Mouse (Mus musculus) forebrain, embryonic 14.5 days (tissue): Measurements from ENCODE around the gene Zc2hc1c. TPM values are rescaled to one million over a fixed set of nuclear protein-coding genes. Genes with fewer than 3 reads are reported as not detected.
"Not testable (repeated sequence)": the region's sequence is repeated elsewhere in the genome, so short reads cannot be mapped to it uniquely, and the experiment has no call there.

ENCODE experiments used
- ATAC-seq: fragments of 200-750 bp; cut with Nextera tagmentation; 2 replicates; pipeline ENCODE4 v1.8.0; 2017; ENCODE audit warnings: mild to moderate bottlenecking, moderate library complexity
- DNase-seq: peaks from one replicate; pipeline ENCODE4 v3.0.0-alpha.2; 2015; ENCODE audit warnings: low spot score
- H3K27ac ChIP-seq: fragments of 300-500 bp; sonication (generic); 2 replicates; pipeline ENCODE4 v1.5.1; 2014; ENCODE audit warnings: low read depth, mild to moderate bottlenecking, control low read depth, low read length, moderate library complexity
- H3K27me3 ChIP-seq: fragments of 300-500 bp; sonication (generic); replicated peaks from 2 replicates; pipeline ENCODE4 v1.6.1; 2014; ENCODE audit warnings: low read length, control low read depth, mixed read lengths; ENCODE audit not compliant: control insufficient read depth, insufficient read depth
- H3K36me3 ChIP-seq: fragments of 300-500 bp; sonication (generic); 2 replicates; pipeline ENCODE4 v1.6.1; 2014; ENCODE audit warnings: low read length, control low read depth; ENCODE audit not compliant: control insufficient read depth, insufficient read depth
- H3K4me1 ChIP-seq: fragments of 300-500 bp; sonication (generic); 2 replicates; pipeline ENCODE4 v1.6.1; 2014; ENCODE audit warnings: antibody characterized with exemption, low read length, control low read depth; ENCODE audit not compliant: control insufficient read depth, insufficient read depth
- H3K4me2 ChIP-seq: fragments of 300-500 bp; sonication (generic); 2 replicates; pipeline ENCODE4 v1.6.1; 2014; ENCODE audit warnings: mild to moderate bottlenecking, control low read depth, low read length
- H3K4me3 ChIP-seq: fragments of 300-500 bp; sonication (generic); 2 replicates; pipeline ENCODE4 v1.5.1; 2014; ENCODE audit warnings: low read depth, low read length, control low read depth
- H3K9ac ChIP-seq: fragments of 300-500 bp; sonication (generic); 2 replicates; pipeline ENCODE4 v1.6.1; 2014; ENCODE audit warnings: mild to moderate bottlenecking, low read length, control low read depth, moderate library complexity
- H3K9me3 ChIP-seq: fragments of 300-500 bp; sonication (generic); replicated peaks from 2 replicates; pipeline ENCODE4 v1.6.1; 2016; ENCODE audit warnings: low read length, control low read depth, mixed read lengths; ENCODE audit not compliant: control insufficient read depth
- WGBS: fragments of 180-500 bp; shearing (Covaris S2); extraction: QIAGEN DNeasy Blood & Tissue Kit; methylation state at CpG from one replicate; pipeline ENCODE4 v1.1.7; 2014; 5-methylcytosine and 5-hydroxymethylcytosine counted together
- polyA plus RNA-seq: library from polyadenylated mRNA; unstranded; fragments of >200 nt; fragmentation: Nextera tagmentation; extraction: Ambion mirVana; gene quantifications from 2 replicates; pipeline ENCODE4 v1.2.1, GENCODE M21; 2014

Zc2hc1c gene
- polyA plus RNA-seq, 1 experiment from 2014 or later, result 1.4 TPM

DNA sequence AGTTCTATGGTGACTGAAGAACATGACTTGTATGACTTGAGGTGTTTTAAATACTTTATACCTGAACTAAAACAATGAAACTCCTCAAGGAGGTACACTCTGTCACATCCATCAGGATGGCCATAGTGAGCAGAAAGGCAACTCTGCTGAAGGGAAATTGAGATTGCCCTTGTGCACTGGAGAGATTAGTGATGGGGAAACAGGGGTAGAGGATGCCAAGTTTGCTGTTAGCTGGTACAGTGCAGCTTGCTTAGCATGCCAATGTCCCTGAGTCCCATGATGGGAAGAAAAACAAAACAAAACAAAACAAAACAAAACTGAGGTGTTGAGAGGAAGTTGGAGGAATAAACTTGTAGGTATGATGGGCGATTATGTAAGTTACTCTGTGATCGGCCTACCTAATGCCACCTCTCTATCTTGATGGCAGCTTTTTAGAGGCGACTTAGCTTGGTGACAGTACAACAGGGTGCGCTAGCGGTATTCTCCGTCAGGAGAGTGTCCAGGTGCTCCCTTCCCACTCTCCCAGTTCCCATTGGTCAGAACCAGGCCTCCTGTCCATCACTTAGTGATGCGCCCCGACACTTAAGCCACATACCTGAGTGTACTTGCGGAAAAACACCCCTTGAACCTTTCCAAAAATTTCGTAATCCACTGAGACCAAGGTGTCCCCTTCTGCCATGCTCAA, 8.9 kb upstream of the Zc2hc1c start:
- H3K36me3 ChIP-seq, result peaks cover 5% of the 10 kb centered on the region; the same call in 1 of the 2 replicates
- H3K9me3 ChIP-seq, result no peaks in the 10 kb centered on the region
- peaks cover 4% of the 10 kb centered on the region; the same call in 1 of the 2 replicates for H3K4me1 ChIP-seq
- H3K4me2 ChIP-seq, result peak overlapping the region; percentile 92
- WGBS, result 4% methylated on average over 10 of the region's 10 CpGs
- ATAC-seq (peak; percentile 27), DNase-seq (no peak)
- H3K9ac ChIP-seq, result peak overlapping the region; percentile 89
- H3K27ac ChIP-seq, result peak overlapping the region; percentile 52; the same call in 1 of the 2 replicates
- no peaks in the 10 kb centered on the region for H3K27me3 ChIP-seq
- H3K4me3 ChIP-seq, result peak overlapping the region; percentile 68

DNA sequence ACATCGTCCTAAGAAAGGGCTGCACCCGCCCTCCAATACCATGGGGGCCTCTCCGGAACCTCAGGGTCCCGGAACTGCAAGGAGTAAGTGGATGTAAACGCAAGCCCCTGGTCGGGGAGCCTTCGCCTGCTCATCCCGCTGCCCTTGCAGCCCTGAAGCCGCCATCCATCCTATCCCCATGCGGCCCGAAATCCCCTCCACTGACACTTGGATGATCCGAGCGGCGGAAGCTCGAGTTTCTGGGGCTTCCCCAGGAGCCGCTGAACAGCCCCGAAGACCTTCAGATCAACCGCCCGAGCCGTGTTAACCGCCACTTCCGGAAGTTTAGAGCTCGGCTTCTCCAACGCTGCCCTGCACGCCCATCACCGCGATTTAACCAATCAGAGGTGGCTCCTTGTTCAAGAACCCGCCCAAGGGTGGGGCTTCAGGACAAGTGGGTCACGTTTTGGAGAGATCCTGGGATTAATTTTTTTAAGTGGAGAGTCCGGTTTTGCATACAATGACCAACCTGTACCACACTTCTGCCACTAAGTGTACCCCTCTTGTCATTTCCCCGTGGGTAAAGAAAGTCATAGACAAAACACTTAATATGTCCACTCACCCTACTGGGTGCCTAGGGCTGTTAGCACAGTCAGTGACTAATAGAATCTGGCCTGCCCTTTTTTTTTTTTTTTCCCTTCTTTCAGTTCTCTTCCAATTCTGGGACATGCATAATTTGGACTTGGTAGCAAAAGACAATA, 8.1 kb upstream of the Zc2hc1c start:
- Histone ChIP-seq H3K36me3 (peaks cover 5% of the 10 kb centered on the region; the same call in 1 of the 2 replicates), H3K9ac (peak overlapping the region; percentile 89), H3K9me3 (no peaks in the 10 kb centered on the region), H3K4me2 (peak overlapping the region; percentile 92), H3K4me3 (peak overlapping the region; percentile 68), H3K4me1 (peaks cover 4% of the 10 kb centered on the region; the same call in 1 of the 2 replicates), H3K27me3 (no peaks in the 10 kb centered on the region), H3K27ac (peak overlapping the region; percentile 52)
- peak; percentile 98 for DNase-seq
- ATAC-seq, result peak; percentile 99
- under 1% methylated on average over 31 of the region's 31 CpGs for WGBS

DNA sequence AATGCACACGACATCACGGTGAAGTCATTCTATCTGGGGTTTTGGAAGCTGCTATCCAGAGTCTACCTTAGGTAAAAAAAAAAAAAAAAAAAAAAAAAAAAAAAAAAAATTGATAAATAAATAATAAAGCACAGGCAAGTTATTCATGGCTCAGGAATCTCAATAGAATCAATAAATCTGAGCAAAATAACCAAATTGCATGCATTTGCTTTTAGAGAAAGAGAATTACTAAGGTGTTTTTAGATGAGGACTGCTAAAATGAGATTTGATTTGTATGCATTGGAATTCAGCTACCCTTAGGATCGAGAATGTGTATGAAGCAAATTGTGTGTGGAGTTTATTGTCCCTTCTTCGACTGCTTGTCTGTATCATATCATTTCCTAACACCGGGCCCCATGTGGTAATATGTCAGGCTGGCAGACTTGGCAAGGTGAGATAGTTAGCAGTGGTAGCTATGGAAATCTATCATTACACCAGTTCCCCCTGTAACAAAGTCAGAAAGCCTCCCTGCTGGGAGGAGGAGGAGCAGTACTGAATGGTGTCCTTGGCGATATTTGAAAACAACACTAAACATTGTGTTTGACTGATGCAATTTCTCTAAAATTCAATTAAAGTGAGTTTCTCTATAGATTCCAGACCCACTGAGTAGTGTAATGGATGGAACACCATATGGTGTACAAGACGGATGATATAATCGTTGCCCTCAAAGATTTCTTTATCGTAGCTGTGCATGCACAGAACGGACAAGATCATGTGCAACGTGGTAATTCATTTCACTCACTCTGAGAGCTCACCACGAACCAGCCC, 7.3 kb upstream of the Zc2hc1c start:
- DNase-seq, result peak; percentile 58
- Histone ChIP-seq H3K4me1 (peaks cover 4% of the 10 kb centered on the region; the same call in 1 of the 2 replicates), H3K27me3 (no peaks in the 10 kb centered on the region), H3K4me2 (peak overlapping the region; percentile 92), H3K4me3 (peak overlapping the region; percentile 68), H3K9ac (no peak overlapping the region), H3K27ac (no peak overlapping the region; the same call in 1 of the 2 replicates), H3K9me3 (no peaks in the 10 kb centered on the region), H3K36me3 (no peaks in the 10 kb centered on the region)
- ATAC-seq, result peak; percentile 32
- 37% methylated on average over 12 of the region's 12 CpGs for WGBS

DNA sequence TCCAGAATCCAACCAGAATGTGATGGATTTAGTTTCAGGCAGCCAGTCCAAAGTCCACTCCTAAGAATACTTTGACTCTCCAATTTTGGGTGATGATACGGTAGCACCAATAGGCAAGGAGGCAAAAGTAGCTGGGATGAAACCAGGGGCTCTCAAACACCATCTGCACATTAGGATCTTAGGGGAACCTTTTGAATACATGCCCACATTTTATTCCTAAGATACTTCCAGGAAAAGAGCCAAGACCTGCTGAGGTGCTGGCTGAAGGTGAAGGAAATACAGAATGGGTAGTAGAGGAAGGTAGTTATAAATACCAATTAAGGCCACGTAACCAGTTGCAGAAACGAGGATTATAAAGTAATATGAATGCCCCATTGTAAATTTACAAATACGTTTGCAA, 6.6 kb upstream of the Zc2hc1c start:
- not testable (repeated sequence) for H3K4me3 ChIP-seq, H3K36me3 ChIP-seq, DNase-seq, H3K27ac ChIP-seq, H3K9me3 ChIP-seq, ATAC-seq, H3K27me3 ChIP-seq, H3K9ac ChIP-seq, H3K4me1 ChIP-seq, H3K4me2 ChIP-seq
- 70% methylated on average over 1 of the region's 4 CpGs for WGBS

DNA sequence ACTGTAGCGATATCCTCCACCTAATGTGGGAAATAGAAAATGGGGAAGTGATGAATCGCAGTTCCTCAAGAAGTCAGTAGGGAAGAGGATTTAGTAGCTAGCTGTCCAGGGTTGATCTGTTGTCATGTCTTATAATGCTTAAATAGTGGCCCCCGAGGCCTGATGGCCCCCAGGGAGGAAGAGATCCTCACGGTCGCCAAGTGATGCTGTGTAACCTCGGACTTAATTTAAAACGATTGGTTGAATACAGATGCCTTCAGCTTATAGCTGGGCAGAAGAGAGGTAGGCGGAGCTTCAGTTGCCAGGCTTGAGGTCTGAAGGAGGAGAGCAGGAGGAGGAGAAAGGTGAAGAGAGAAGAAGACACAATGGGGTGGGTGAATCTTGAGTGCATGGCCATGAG, 4.1 kb upstream of the Zc2hc1c start:
- H3K4me2 ChIP-seq, result no peak overlapping the region
- H3K27ac ChIP-seq, result no peak overlapping the region
- H3K9me3 ChIP-seq, result no peaks in the 10 kb centered on the region
- ATAC-seq, result no peak
- peaks cover 7% of the 10 kb centered on the region; the same call in 1 of the 2 replicates for H3K4me1 ChIP-seq
- 74% methylated on average over 8 of the region's 8 CpGs for WGBS
- no peak overlapping the region for H3K9ac ChIP-seq
- H3K27me3 ChIP-seq, result no peaks in the 10 kb centered on the region
- no peaks in the 10 kb centered on the region for H3K36me3 ChIP-seq
- DNase-seq, result no peak
- no peak overlapping the region for H3K4me3 ChIP-seq

DNA sequence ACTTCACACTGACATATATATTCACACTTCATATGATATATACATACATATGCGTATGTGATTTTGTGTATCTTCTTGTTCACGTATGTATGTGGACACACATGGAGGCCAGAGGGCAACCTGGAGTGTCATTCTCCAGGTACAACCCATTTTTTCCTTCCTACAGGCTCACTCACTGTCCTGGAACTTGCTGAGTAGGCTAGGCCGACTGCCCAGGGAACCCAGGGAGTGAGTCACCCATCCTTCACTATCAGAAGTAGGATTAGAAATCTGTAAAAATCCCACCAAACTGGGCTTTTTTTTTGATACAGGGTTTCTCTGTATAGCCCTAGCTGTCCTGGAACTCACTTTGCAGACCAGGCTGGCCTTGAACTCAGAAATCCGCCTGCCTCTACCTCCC, 3.4 kb upstream of the Zc2hc1c start:
- H3K36me3 ChIP-seq, result no peaks in the 10 kb centered on the region
- H3K9me3 ChIP-seq, result no peaks in the 10 kb centered on the region
- no peak overlapping the region for H3K4me2 ChIP-seq
- DNase-seq, result no peak
- H3K27ac ChIP-seq, result no peak overlapping the region
- H3K4me3 ChIP-seq, result no peak overlapping the region
- H3K27me3 ChIP-seq, result no peaks in the 10 kb centered on the region
- H3K4me1 ChIP-seq, result peaks cover 3% of the 10 kb centered on the region; the same call in 1 of the 2 replicates
- H3K9ac ChIP-seq, result no peak overlapping the region
- 95% methylated on average over 4 of the region's 4 CpGs for WGBS
- no peak for ATAC-seq

DNA sequence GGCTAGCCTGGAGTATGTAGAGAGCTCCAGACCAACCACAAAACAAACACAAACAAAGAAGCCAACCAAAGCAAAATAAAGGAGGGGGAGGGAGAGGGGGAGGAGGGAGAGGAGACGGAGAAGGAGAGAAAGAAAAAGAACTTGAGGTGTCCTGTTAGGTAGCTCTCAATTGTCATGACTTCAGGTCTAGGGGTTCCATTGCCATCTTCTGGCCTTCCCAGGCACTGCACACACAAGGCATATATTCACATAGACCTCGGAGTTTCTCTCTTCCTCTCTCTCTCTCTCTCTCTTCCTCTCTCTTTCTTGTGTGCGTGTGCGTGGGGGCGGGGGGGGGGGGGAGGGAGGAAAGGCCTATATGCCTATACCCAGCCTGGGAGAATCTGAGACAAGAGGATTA, 1.4 kb upstream of the Zc2hc1c start:
- DNase-seq, result no peak
- H3K9me3 ChIP-seq, result no peaks in the 10 kb centered on the region
- 32% methylated on average over 2 of the region's 5 CpGs for WGBS
- H3K9ac ChIP-seq, result no peak overlapping the region
- no peak overlapping the region for H3K27ac ChIP-seq
- no peak overlapping the region for H3K4me3 ChIP-seq
- H3K4me1 ChIP-seq, result peaks cover 3% of the 10 kb centered on the region; the same call in 1 of the 2 replicates
- no peak overlapping the region for H3K4me2 ChIP-seq
- no peaks in the 10 kb centered on the region for H3K36me3 ChIP-seq
- no peak for ATAC-seq
- no peaks in the 10 kb centered on the region for H3K27me3 ChIP-seq

DNA sequence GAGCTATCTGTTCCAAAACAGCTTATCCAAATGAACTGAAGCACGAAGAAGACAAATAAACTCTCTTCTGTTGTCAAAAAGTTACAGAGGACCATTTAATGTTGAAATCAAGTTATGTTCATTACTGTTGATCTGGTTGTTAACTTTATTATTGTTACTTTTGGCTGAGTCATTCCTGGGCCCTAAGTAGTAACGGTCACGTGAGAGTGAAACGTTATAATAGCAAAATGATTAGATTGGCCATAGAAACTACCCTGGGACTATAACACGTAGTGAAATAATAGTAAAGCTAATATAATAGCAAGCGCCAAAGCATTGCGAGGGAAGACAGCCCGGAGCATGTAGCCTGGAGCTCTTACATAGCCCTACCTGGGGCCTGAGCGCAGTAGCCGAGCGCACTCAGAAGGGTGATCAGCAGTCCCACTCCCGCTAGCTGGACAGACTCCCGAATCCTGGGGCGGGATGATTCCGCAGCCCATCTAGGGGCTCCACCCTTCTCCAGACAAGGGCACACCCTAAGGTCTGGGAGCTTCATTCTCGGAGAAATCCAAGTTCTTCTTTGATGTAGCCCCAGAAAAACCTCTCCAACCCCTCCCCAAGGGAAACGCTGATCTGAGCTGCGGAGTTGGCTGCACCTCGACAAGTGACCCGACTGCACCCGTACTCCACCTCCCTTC, 444 bp upstream of the Zc2hc1c start, which contains the start of gene Acyp1:
Gene Acyp1 (minus strand): TSS at position 630 of the 677 bp plus-strand sequence.
- Histone ChIP-seq H3K9ac (peak within 1 kb of the TSS; percentile 53), H3K4me2 (peak within 1 kb of the TSS; percentile 67), H3K4me1 (peaks cover 3% of the 10 kb centered on the region; the same call in 1 of the 2 replicates), H3K27me3 (no peaks in the 10 kb centered on the region), H3K27ac (no peak within 1 kb of the TSS), H3K36me3 (no peaks in the 10 kb centered on the region), H3K9me3 (no peaks in the 10 kb centered on the region), H3K4me3 (peak within 1 kb of the TSS; percentile 34)
- DNase-seq (no peak), ATAC-seq (peak; percentile 67)
- 8% methylated on average over 21 of the region's 21 CpGs for WGBS
